Mouse (Mus musculus): ENCODE data around the gene Rapgefl1.

DNA sequence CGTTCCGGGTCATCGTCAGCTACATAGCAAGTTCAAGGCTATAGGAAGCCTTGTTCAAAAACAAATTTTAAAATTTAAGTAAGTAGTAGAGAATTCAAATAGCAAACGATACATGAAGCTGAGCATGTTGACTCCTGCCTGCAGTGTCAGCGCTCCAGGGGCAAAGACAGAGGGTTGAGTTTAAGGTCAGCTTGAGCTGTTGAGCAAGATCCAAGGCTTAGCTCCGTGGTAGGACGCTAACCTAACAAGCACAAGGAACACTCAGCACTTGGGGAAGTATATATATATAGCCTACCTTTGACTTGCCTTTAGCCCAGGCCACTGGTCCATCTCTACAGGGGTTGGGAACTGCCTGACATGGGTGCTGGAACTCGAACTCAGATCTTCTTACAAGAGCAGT, 33.3 kb downstream of the Rapgefl1 start:
- TF ChIP-seq CHD2 (IDR thresholded peaks at IDR 0.05; ENCODE audit: low read depth, low read length) = no peak
- no peak for TF ChIP-seq ZNF384 (IDR thresholded peaks at IDR 0.05; ENCODE audit: low read depth, low read length)
- no peak for TF ChIP-seq HCFC1 (IDR thresholded peaks at IDR 0.05; ENCODE audit: borderline replicate concordance, insufficient read depth, low read length)
- no peak for TF ChIP-seq ZC3H11A (IDR thresholded peaks at IDR 0.05; ENCODE audit: borderline replicate concordance, low read depth, low read length)
